Mouse (Mus musculus) gastrocnemius, postnatal 25 days (tissue): Measurements from ENCODE around the gene Tmem100. TPM values are rescaled to one million over a fixed set of nuclear protein-coding genes. Genes with fewer than 3 reads are reported as not detected.

ENCODE experiments used
- DNase-seq: peaks from one replicate; pipeline ENCODE4 v3.0.0; 2022
- long read RNA-seq, 2 experiments: library from polyadenylated mRNA; stranded (forward); transcript quantifications; one replicate each; pipeline ENCODE4 v2.0.0; 2021
- total RNA-seq, 2 experiments: library from RNA; stranded (reverse); gene quantifications; 1 replicate in 1 of 2; 2 replicates in 1 of 2; pipeline ENCODE4 v1.2.3; 2021

The Tmem100 gene
- 10 to 100 TPM in 1 of 2 experiments, 1 to 10 TPM in 1; 6.9 to 15.7 TPM for total RNA-seq
- long read RNA-seq, experiment 1, transcript Tmem100-201 (3 exons, 1,767 nt): major isoform, 8 of 51 reads
- long read RNA-seq, experiment 1, partial matches to known transcripts: 34 of 51 reads
- long read RNA-seq, experiment 1, other reads (novel, unspliced or antisense): 9 of 51 reads
- long read RNA-seq, experiment 2, transcript Tmem100-201 (3 exons, 1,767 nt): major isoform, 15 of 41 reads
- long read RNA-seq, experiment 2, partial matches to known transcripts: 4 of 41 reads
- long read RNA-seq, experiment 2, other reads (novel, unspliced or antisense): 22 of 41 reads

GRCm38 (mm10) chr11:90029841-90030398 is at the start of gene Tmem100:
TSS of gene Tmem100 (plus strand) at chr11:90030348.
- no peak for DNase-seq

GRCm38 (mm10) chr11:89982918-89983317 is 47.2 kb upstream of the Tmem100 start:
- no peak for DNase-seq

- no peak for DNase-seq
Observed at GRCm38 (mm10) chr11:89984436-89984835, 45.7 kb upstream of the Tmem100 start.

GRCm38 (mm10) chr11:89985200-89986187 is 44.7 kb upstream of the Tmem100 start:
- no peak for DNase-seq

- no peak for DNase-seq
Observed at GRCm38 (mm10) chr11:89986516-89986915, 43.6 kb upstream of the Tmem100 start.

- peak; percentile 16 for DNase-seq
Observed at GRCm38 (mm10) chr11:89988936-89989589, 41.1 kb upstream of the Tmem100 start.

- DNase-seq: no peak
Observed at GRCm38 (mm10) chr11:89991661-89992060, 38.5 kb upstream of the Tmem100 start.

GRCm38 (mm10) chr11:89994706-89995105 is 35.4 kb upstream of the Tmem100 start:
- DNase-seq: no peak

GRCm38 (mm10) chr11:89995596-89995995 is 34.6 kb upstream of the Tmem100 start:
- DNase-seq: no peak

- DNase-seq: no peak
Observed at GRCm38 (mm10) chr11:89996406-89996805, 33.7 kb upstream of the Tmem100 start.

GRCm38 (mm10) chr11:89996856-89997255 is 33.3 kb upstream of the Tmem100 start:
- DNase-seq: no peak

GRCm38 (mm10) chr11:89998996-89999770 is 31.0 kb upstream of the Tmem100 start:
- no peak for DNase-seq

- DNase-seq: no peak
Observed at GRCm38 (mm10) chr11:90000666-90001065, 29.5 kb upstream of the Tmem100 start.

- DNase-seq: no peak
Observed at GRCm38 (mm10) chr11:90001396-90002230, 28.5 kb upstream of the Tmem100 start.

- peak; percentile 80 for DNase-seq
Observed at GRCm38 (mm10) chr11:90002231-90002986, 27.7 kb upstream of the Tmem100 start, which contains the start of gene Pctp. TSS of gene Pctp (minus strand) at chr11:90002894.

- no peak for DNase-seq
Observed at GRCm38 (mm10) chr11:90002987-90003348, 27.2 kb upstream of the Tmem100 start.

GRCm38 (mm10) chr11:90003386-90003785 is 26.8 kb upstream of the Tmem100 start:
- no peak for DNase-seq

- DNase-seq: no peak
Observed at GRCm38 (mm10) chr11:90006111-90006510, 24.0 kb upstream of the Tmem100 start.

- DNase-seq: no peak
Observed at GRCm38 (mm10) chr11:90007791-90008531, 22.2 kb upstream of the Tmem100 start.
